Comparison of ENCODE assay signal across 14 mouse cellular contexts in the genomic region with DNA sequence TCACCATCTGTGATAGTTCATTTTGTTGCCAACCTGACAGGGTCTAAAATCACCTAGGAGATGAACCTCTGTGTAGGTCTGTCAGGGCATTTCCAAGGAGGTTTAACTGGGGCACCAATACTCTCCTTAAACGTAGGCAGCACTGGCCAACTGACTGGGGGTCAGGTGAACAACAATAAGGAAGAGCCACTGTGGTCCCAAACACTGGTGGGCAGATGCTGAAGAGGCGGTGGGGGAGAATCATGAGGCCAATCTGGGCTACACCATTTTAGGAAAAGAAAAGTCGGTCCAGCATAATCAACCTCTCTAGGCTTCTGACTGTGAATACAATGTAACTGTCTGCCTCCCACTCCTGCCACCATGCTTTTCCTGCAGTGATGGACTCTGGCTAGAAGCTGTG. TPM values are rescaled to one million over a fixed set of nuclear protein-coding genes. Genes with fewer than 3 reads are reported as not detected.
A peak's percentile ranks its signal among the peaks of the same experiment; 100 is the strongest.
DNase-seq lines count a peak whose midpoint lies in the region.
"Had no signal": no experiment of that assay in that cellular context is flagged by ENCODE, and none has a peak within 500 bp of the region (broad histone marks: within the 10 kb centered on the region; RNA-seq: fewer than 3 reads in every experiment).

No protein-coding gene starts in this region.

- intact Hi-C loops in left cerebral cortex, postnatal 36 days (cut with DNase I): no loop called here
- intact Hi-C loops in heart, postnatal 10 days (cut with DNase I): no loop called here

- DNase-seq in right cerebral cortex, adult 18-20 months: peak; percentile 63
- DNase-seq in right cerebral cortex, postnatal 4 days: no peak
- peak; percentile 27 for DNase-seq in layer of hippocampus, adult 9-10 months (ENCODE audit: low spot score)
- DNase-seq in left cerebral cortex, postnatal 36 days (ENCODE audit: low spot score in 2 of 2): peak; percentile 57 to 64
- no peak for DNase-seq in liver
- DNase-seq in heart, postnatal 10 days: no peak
- DNase-seq in spleen, postnatal 36 days (ENCODE audit: low spot score in 2 of 2): no peak
- DNase-seq: cerebellum, adult 2 months; gastrocnemius, postnatal 25 days; kidney, adult 2 months; kidney, postnatal 14 days; lung, adult 18-20 months; thymus, postnatal 36 days had no signal

RNA-seq across cellular contexts. Expression of a gene that starts 40.9 kb away (rescaled TPM):
- 10 to 100 TPM; 29.2 to 33.9 TPM for total RNA-seq in left cerebral cortex, postnatal 36 days (2021)
- not detected for total RNA-seq in heart, postnatal 10 days (2021)
- total RNA-seq: adrenal gland, adult 18-20 months; gastrocnemius, postnatal 25 days had no signal

RNA-seq across cellular contexts. Expression of a gene that starts 59.8 kb away (rescaled TPM):
- total RNA-seq in left cerebral cortex, postnatal 36 days (2021): 10 to 100 TPM; 33.7 to 34.5 TPM
- total RNA-seq in heart, postnatal 10 days (2021): 10 to 100 TPM; 16.6 to 17.3 TPM

Comparison
In these comparisons a context has a peak if more than half of its experiments do, and no peak if none do; other contexts are left out.
1. DNase-seq: peak in right cerebral cortex, adult 18-20 months (single experiment), layer of hippocampus, adult 9-10 months (single experiment) and left cerebral cortex, postnatal 36 days (2 of 2); none in right cerebral cortex, postnatal 4 days (single experiment), liver (single experiment), heart, postnatal 10 days (0 of 2) and spleen, postnatal 36 days (0 of 2).
2. RNA of a gene that starts 40.9 kb away (total RNA-seq): 29.2 to 33.9 TPM in left cerebral cortex, postnatal 36 days; not detected in heart, postnatal 10 days; every median in the first group is over 10 times any median in the second.